Mouse (Mus musculus) G1E (cell line): ENCODE results near the gene Prkcb. TPM values are rescaled to one million over a fixed set of nuclear protein-coding genes. Genes with fewer than 3 reads are reported as not detected.

ENCODE experiments used
- ATAC-seq: 2 replicates; pipeline ENCODE4 v1.8.0; 2016; ENCODE audit warnings: mild to moderate bottlenecking; ENCODE audit not compliant: insufficient number of reproducible peaks, poor library complexity, low FRiP score, severe bottlenecking; ENCODE audit errors: extremely low read depth
- DNase-seq: peaks from one replicate; pipeline ENCODE4 v3.0.0; 2012; ENCODE audit warnings: low spot score
- H3K27me3 ChIP-seq: 2 replicates; pipeline ENCODE4 v1.6.1; 2012; ENCODE audit warnings: mild to moderate bottlenecking, low read length, inconsistent platforms; ENCODE audit not compliant: insufficient read depth
- H3K36me3 ChIP-seq: replicated peaks from 2 replicates; pipeline ENCODE3; 2012; ENCODE audit warnings: mild to moderate bottlenecking, inconsistent platforms
- H3K4me1 ChIP-seq: 2 replicates; pipeline ENCODE4 v1.6.1; 2012; ENCODE audit warnings: low read depth, low read length, inconsistent platforms, mixed read lengths; ENCODE audit not compliant: insufficient read depth
- H3K4me3 ChIP-seq: 2 replicates; pipeline ENCODE4 v1.5.1; 2012; ENCODE audit warnings: low read depth, mild to moderate bottlenecking, inconsistent platforms, low read length, moderate library complexity, mixed read lengths
- H3K9me3 ChIP-seq: replicated peaks from 2 replicates; pipeline ENCODE4 v1.6.1; 2012; ENCODE audit warnings: inconsistent platforms
- CTCF ChIP-seq: IDR thresholded peaks from 2 replicates; pipeline ENCODE4 v1.5.1; 2012; ENCODE audit warnings: low read depth, low read length, inconsistent platforms, mixed read lengths
- GATA1 ChIP-seq: IDR thresholded peaks from 2 replicates; pipeline ENCODE4 v1.6.1; 2012; ENCODE audit warnings: borderline replicate concordance, low read length, inconsistent platforms, mixed read lengths
- GATA2 ChIP-seq: IDR thresholded peaks from 2 replicates; pipeline ENCODE4 v1.6.1; 2012; ENCODE audit warnings: low read depth, low read length, inconsistent platforms, borderline replicate concordance
- POLR2AphosphoS5 ChIP-seq: IDR thresholded peaks from 2 replicates; pipeline ENCODE4 v1.6.1; 2012; ENCODE audit warnings: low read depth, low read length, inconsistent platforms; ENCODE audit not compliant: insufficient replicate concordance
- TAL1 ChIP-seq: conservative IDR thresholded peaks from 2 replicates; pipeline ENCODE4 v1.6.1; 2012; ENCODE audit warnings: low read depth, low read length, inconsistent platforms, mixed read lengths
- polyA plus RNA-seq: library from polyadenylated mRNA; stranded (reverse); fragments of >175 nt; gene quantifications from 2 replicates; pipeline ENCODE4 v1.2.3, GENCODE M21; 2012
- total RNA-seq, 2 experiments: library from RNA; stranded (forward) in 1 of 2; stranded (reverse) in 1 of 2; fragments of 200-1000 nt in 1 of 2; fragments of >200 nt in 1 of 2; fragmentation: Nextera tagmentation in 1 of 2; gene quantifications; 2 replicates each; pipeline ENCODE4 v1.2.3; 2014 to 2017

Prkcb gene
- total and polyA plus RNA-seq, 3 experiments = 0.55 TPM; not detected in 2

DNA sequence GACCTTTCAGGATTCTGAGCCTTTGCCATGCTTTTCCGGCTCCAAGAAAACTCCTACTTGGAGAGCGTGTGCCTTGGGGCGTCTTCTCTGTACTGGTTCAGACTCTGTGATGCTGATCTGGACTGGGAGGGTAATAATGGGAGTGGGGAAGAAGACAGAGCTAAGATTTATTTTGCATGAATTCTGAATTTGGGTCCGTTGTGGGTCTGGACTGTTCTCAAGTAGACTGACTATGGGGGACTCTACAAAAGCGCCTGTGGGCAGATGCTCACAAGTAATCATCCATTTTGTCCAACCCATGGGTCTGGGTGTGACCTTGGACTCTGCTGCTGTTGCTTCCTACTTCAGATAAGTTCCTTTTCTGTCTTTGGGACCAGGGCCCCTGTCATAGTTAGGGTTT lies 240.1 kb downstream of the Prkcb start:
- TF ChIP-seq TAL1 (no peak), CTCF (no peak), POLR2AphosphoS5 (no peak), GATA2 (no peak), GATA1 (no peak)
- DNase-seq = no peak
- H3K27me3 ChIP-seq = no peaks in the 10 kb centered on the region
- no peaks in the 10 kb centered on the region for H3K36me3 ChIP-seq
- no peak for ATAC-seq
- H3K9me3 ChIP-seq = peaks cover 69% of the 10 kb centered on the region
- no peaks in the 10 kb centered on the region for H3K4me1 ChIP-seq
- H3K4me3 ChIP-seq = no peak overlapping the region

DNA sequence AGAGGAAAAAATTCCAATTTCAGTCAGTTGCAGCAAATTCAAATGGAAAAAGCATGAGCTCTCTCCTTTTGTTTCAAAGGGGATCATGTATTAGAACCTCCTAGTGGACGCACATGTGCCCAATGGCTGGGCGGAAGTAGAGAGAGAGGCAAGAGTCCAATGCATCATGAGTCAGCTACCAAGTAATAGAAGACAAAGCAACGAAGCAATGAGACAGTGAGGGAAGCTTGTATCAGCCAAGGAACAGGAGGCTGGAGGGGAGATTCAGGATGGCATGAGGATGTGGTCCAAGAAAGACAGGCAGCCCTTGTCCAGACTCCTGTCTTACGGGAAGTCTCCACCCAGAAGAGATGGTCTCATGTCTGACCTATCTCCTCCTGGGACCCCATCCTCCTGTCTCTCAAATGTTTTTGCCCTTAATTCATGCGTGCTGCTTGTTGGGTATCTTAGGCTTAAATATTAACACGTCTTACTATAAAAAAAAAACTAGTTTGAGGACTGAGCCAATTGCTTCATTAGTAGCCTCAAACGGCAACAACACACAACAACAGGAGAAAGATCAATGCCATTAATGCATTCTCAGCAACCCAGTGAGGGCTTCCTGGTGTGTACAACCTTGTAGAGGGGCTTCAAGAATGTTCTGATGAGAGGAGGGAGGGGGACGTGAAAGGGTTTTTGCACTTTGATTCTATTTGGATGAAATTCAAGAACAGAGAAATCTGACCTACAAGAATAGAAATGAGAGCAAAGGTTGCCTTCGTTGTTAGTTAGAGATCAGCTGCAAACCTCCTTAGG lies 245.2 kb downstream of the Prkcb start:
- TF ChIP-seq POLR2AphosphoS5 = no peak
- TF ChIP-seq TAL1 = no peak
- TF ChIP-seq GATA1 = no peak
- no peak for TF ChIP-seq GATA2
- TF ChIP-seq CTCF = no peak
- Histone ChIP-seq H3K4me1 (no peaks in the 10 kb centered on the region), H3K36me3 (no peaks in the 10 kb centered on the region), H3K27me3 (no peaks in the 10 kb centered on the region), H3K4me3 (no peak overlapping the region), H3K9me3 (peaks cover 42% of the 10 kb centered on the region)
- ATAC-seq = no peak
- no peak for DNase-seq

DNA sequence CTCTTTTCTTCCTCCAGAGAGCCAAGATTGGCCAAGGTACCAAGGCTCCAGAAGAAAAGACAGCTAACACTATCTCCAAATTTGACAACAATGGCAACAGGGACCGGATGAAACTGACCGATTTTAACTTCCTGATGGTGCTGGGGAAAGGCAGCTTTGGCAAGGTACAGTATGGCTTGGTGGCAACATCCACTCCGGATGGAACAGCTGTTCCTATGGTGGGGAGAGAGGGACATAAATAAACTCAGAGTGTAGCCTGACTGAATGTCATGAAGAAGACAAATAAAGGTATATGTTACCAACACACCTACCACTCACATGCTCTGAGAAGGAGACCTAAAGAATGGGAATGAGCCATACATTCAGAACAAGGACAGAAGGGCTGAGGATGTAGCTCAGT lies 256.1 kb downstream of the Prkcb start:
- ATAC-seq = no peak
- Histone ChIP-seq H3K4me3 (no peak overlapping the region), H3K27me3 (no peaks in the 10 kb centered on the region), H3K36me3 (no peaks in the 10 kb centered on the region), H3K4me1 (no peaks in the 10 kb centered on the region), H3K9me3 (peaks cover 53% of the 10 kb centered on the region)
- TF ChIP-seq POLR2AphosphoS5 (no peak), GATA2 (no peak), GATA1 (no peak)
- DNase-seq = no peak

DNA sequence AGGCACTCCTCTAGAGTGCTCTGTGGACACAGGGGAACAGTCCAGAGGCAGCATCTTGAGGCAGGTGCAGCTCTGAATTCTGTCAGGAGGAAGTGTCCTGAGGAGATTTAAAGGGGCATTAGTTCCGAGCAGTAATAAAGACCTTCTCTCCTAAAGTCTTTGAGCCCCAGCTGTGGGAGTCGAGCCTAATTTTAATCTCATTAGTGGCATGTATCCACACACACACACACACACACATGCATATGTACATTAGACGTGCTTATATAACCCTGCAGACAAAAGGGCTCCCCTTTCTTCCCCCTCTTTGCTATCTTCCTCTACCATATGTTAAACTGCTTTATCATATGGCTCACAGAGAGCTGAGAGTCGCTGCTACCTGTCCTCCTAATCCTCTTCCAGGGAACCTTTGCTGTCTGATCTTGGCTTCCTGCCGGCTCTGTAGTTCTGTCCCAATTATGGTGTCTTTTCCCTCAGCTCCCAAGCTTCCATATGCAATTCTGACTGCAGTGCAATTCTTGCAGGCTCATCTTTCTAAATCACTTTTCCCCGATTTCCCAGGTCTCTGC lies 268.1 kb downstream of the Prkcb start:
- H3K36me3 ChIP-seq = no peaks in the 10 kb centered on the region
- H3K27me3 ChIP-seq = no peaks in the 10 kb centered on the region
- DNase-seq (no peak), ATAC-seq (no peak)
- TF ChIP-seq CTCF (no peak), POLR2AphosphoS5 (no peak), GATA1 (no peak), GATA2 (no peak), TAL1 (no peak)
- H3K4me1 ChIP-seq = no peaks in the 10 kb centered on the region
- H3K9me3 ChIP-seq = peaks cover 53% of the 10 kb centered on the region
- H3K4me3 ChIP-seq = no peak overlapping the region

DNA sequence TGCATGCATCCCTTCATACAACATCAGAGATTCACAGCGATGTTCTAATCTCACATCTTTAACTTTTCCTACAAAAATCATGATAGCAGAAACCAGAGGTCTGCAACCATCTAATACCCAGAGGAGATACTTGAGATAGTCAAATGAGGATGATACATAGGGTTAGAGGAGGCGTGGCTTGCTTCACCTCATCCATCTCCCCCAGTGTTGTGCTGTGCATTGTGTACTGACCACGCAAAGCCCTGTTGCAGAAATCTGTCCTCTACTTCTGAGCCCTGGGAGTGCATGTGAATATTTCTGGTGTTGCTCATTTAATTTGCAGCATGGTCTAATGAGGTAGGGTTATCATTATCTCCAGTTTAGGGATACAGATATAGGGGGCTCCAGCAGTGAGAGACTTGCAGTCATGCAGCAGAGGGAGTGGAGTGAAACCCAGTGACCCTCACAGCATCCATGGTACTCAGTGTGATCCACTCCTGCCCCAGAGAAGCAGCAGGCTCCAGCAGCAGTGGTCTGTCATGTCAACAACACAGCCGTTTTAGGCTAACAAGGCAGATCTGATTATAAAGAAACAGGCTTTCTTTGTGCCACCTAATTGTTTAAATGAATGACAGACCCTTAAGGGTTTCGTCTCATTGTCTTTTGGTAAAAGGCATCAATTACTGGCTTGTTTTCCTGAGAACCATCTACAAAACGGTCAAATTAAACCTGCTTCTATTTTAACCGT lies 269.7 kb downstream of the Prkcb start:
- ATAC-seq = no peak
- Histone ChIP-seq H3K27me3 (no peaks in the 10 kb centered on the region), H3K4me3 (no peak overlapping the region), H3K36me3 (no peaks in the 10 kb centered on the region), H3K4me1 (no peaks in the 10 kb centered on the region), H3K9me3 (peaks cover 50% of the 10 kb centered on the region)
- TF ChIP-seq CTCF (no peak), GATA1 (no peak), TAL1 (no peak), GATA2 (no peak), POLR2AphosphoS5 (no peak)
- no peak for DNase-seq

- no peak for DNase-seq
- H3K9me3 ChIP-seq = peaks cover 56% of the 10 kb centered on the region
- ATAC-seq = no peak
- no peaks in the 10 kb centered on the region for H3K27me3 ChIP-seq
- H3K36me3 ChIP-seq = no peaks in the 10 kb centered on the region
- no peaks in the 10 kb centered on the region for H3K4me1 ChIP-seq
- TF ChIP-seq POLR2AphosphoS5 (no peak), GATA2 (no peak), TAL1 (no peak), CTCF (no peak), GATA1 (no peak)
- no peak overlapping the region for H3K4me3 ChIP-seq
Observed at GRCm38 (mm10) chr7:122558912-122559311, 270.4 kb downstream of the Prkcb start.
